Mouse (Mus musculus) bone marrow, adult 2 months (tissue): Measurements from ENCODE around the gene Taf3.
A peak's percentile ranks its signal among the peaks of the same experiment; 100 is the strongest.

Experiments
- CTCF ChIP-seq: fragments of 200-500 bp; IDR thresholded peaks from 2 replicates; pipeline ENCODE4 v1.5.1; 2011; ENCODE audit warnings: low read length, control low read depth; ENCODE audit not compliant: control insufficient read depth, insufficient read depth
- POLR2A ChIP-seq: fragments of 200-500 bp; IDR thresholded peaks from 2 replicates; pipeline ENCODE4 v1.6.1; 2011; ENCODE audit warnings: low read depth, mild to moderate bottlenecking, control low read depth, low read length, borderline replicate concordance; ENCODE audit not compliant: control insufficient read depth

GRCm38 (mm10) chr2:10010263-10010909 is 38.0 kb downstream of the Taf3 start:
- TF ChIP-seq CTCF (peak; percentile 42; the same call in 1 of the 2 replicates), POLR2A (no peak)
